Comparison of ENCODE assay signal across 8 mouse cellular contexts in genomic region chr5:92506301-92506729, GRCm38 (mm10). TPM values are rescaled to one million over a fixed set of nuclear protein-coding genes. Genes with fewer than 3 reads are reported as not detected.
DNase-seq lines count a peak whose midpoint lies in the region; ATAC-seq and TF ChIP-seq lines count a peak whose summit lies in the region.

No protein-coding gene starts in this region.

- ATAC-seq in heart, postnatal 0 days (ENCODE audit: insufficient read depth, low read depth), result no peak
- ATAC-seq in stomach, embryonic 14.5 days (ENCODE audit: insufficient number of reproducible peaks, insufficient read depth, low FRiP score, low read depth), result no peak

- peak overlapping the region; percentile 59 for H3K27ac ChIP-seq in MEL (ENCODE audit: control insufficient read depth, low read depth, low read length)
- H3K27ac ChIP-seq in heart, postnatal 0 days (ENCODE audit: low read depth), result peak overlapping the region; percentile 100
- peak overlapping the region; percentile 93; the same call in 1 of the 2 replicates for H3K27ac ChIP-seq in stomach, embryonic 14.5 days (ENCODE audit: low read length)

- peak; percentile 22 to 45; a peak in 3 of 4 replicates for TF ChIP-seq EP300 in MEL (IDR thresholded peaks at IDR 0.05; ENCODE audit: low read depth in 1 of 2, low read length in 2 of 2)
- no peak for TF ChIP-seq EP300 in heart, postnatal 0 days (IDR thresholded peaks at IDR 0.05; ENCODE audit: low read depth)

- no peaks in the 10 kb centered on the region for H3K27me3 ChIP-seq in MEL (ENCODE audit: control insufficient read depth in 1 of 2, insufficient read depth in 2 of 2, low read length in 2 of 2)
- no peaks in the 10 kb centered on the region for H3K27me3 ChIP-seq in heart, postnatal 0 days (ENCODE audit: control insufficient read depth, insufficient read depth, low read length)
- no peaks in the 10 kb centered on the region for H3K27me3 ChIP-seq in stomach, embryonic 14.5 days (ENCODE audit: control insufficient read depth, insufficient read depth, low read length)

- TF ChIP-seq POLR2A in MEL (IDR thresholded peaks at IDR 0.05; ENCODE audit: control insufficient read depth in 1 of 2, insufficient read depth in 1 of 2, low read depth in 1 of 2, low read length in 2 of 2, poor library complexity in 1 of 2), result no peak

- H3K79me2 ChIP-seq in MEL (ENCODE audit: control insufficient read depth, insufficient read depth, low read length, poor library complexity), result peaks cover 14% of the 10 kb centered on the region

- WGBS in heart, postnatal 0 days, result 13% methylated on average over 4 of the region's 4 CpGs
- WGBS in stomach, embryonic 14.5 days, result 17% methylated on average over 4 of the region's 4 CpGs

- peaks cover 0 to 13% of the 10 kb centered on the region in 2 experiments; a peak in 2 of 4 replicates for H3K36me3 ChIP-seq in MEL (ENCODE audit: control insufficient read depth in 1 of 2, insufficient read depth in 2 of 2, low read length in 2 of 2)
- H3K36me3 ChIP-seq in heart, postnatal 0 days (replicated peaks; ENCODE audit: control insufficient read depth, insufficient read depth, low read length), result no peaks in the 10 kb centered on the region
- no peaks in the 10 kb centered on the region for H3K36me3 ChIP-seq in stomach, embryonic 14.5 days (ENCODE audit: control insufficient read depth, insufficient read depth, low read length)

- peak overlapping the region; percentile 85 for H3K9ac ChIP-seq in MEL (ENCODE audit: control insufficient read depth, low read depth, low read length, poor library complexity, severe bottlenecking)
- 0 out of 2 replicates have a peak overlapping the region, but pooled peaks have one; percentile 98 for H3K9ac ChIP-seq in heart, postnatal 0 days (replicated peaks; ENCODE audit: low read depth, low read length)
- no peak overlapping the region for H3K9ac ChIP-seq in stomach, embryonic 14.5 days (replicated peaks; ENCODE audit: low read depth, low read length)

- H3K4me3 ChIP-seq in MEL (ENCODE audit: control insufficient read depth in 1 of 2, insufficient read depth in 1 of 2, low read depth in 2 of 2, low read length in 2 of 2), result peak overlapping the region; percentile 79 to 96
- H3K4me3 ChIP-seq in heart, postnatal 0 days (ENCODE audit: low read depth, low read length), result peak overlapping the region; percentile 95
- H3K4me3 ChIP-seq in stomach, embryonic 14.5 days (ENCODE audit: low read depth, low read length), result peak overlapping the region; percentile 65; the same call in 1 of the 2 replicates

- TF ChIP-seq CTCF in MEL (IDR thresholded peaks at IDR 0.05 in 2 of 3, conservative IDR thresholded peaks at IDR 0.05 in 1 of 3; ENCODE audit: control insufficient read depth in 1 of 3, insufficient read depth in 1 of 3, low read depth in 2 of 3, low read length in 3 of 3, poor library complexity in 1 of 3, severe bottlenecking in 1 of 3), result peak in 2 of 3 experiments; percentile 17 to 64; a peak in 3 of 6 replicates
- TF ChIP-seq CTCF in heart, postnatal 0 days (IDR thresholded peaks at IDR 0.05; ENCODE audit: low read depth), result peak; percentile 53

- H3K4me2 ChIP-seq in heart, postnatal 0 days (ENCODE audit: low read depth, low read length), result peak overlapping the region; percentile 80
- H3K4me2 ChIP-seq in stomach, embryonic 14.5 days (replicated peaks; ENCODE audit: low read depth, low read length), result peak overlapping the region; percentile 72

- H3K9me3 ChIP-seq in MEL (replicated peaks; ENCODE audit: insufficient read depth, low read length), result no peaks in the 10 kb centered on the region
- no peaks in the 10 kb centered on the region for H3K9me3 ChIP-seq in heart, postnatal 0 days (replicated peaks; ENCODE audit: control insufficient read depth, low read length)
- no peaks in the 10 kb centered on the region for H3K9me3 ChIP-seq in stomach, embryonic 14.5 days (ENCODE audit: control insufficient read depth, low read depth, low read length)

- TF ChIP-seq RAD21 in MEL (IDR thresholded peaks at IDR 0.05; ENCODE audit: low read depth, low read length), result peak; percentile 62

- peaks cover 5 to 12% of the 10 kb centered on the region in 2 experiments for H3K4me1 ChIP-seq in MEL (ENCODE audit: control insufficient read depth in 1 of 2, insufficient read depth in 2 of 2, low read length in 2 of 2)
- peaks cover 20% of the 10 kb centered on the region for H3K4me1 ChIP-seq in heart, postnatal 0 days (ENCODE audit: control insufficient read depth, insufficient read depth)
- peaks cover 23% of the 10 kb centered on the region for H3K4me1 ChIP-seq in stomach, embryonic 14.5 days (ENCODE audit: control insufficient read depth, insufficient read depth, low read length)

- DNase-seq in adrenal gland, adult 2 months, result peak; percentile 47
- DNase-seq in adrenal gland, postnatal 4 days (ENCODE audit: low spot score in 2 of 2), result no peak
- DNase-seq in MEL (ENCODE audit: low read depth, low spot score), result peak; percentile 80
- DNase-seq in embryo, embryonic 10.5 days (ENCODE audit: low spot score), result peak; percentile 76
- no peak for DNase-seq in heart, postnatal 0 days (ENCODE audit: low spot score)
- DNase-seq in layer of hippocampus, adult 9-11 months, result peak; percentile 53
- peak; percentile 54 for DNase-seq in mesoderm, embryonic 11.5 days (ENCODE audit: low read depth, low spot score)

TF ChIP-seq in MEL, 35 proteins besides CTCF, POLR2A, EP300 and RAD21 (continues in another document):
- TF ChIP-seq MAFK (IDR thresholded peaks at IDR 0.05; ENCODE audit: borderline replicate concordance, low read depth, low read length), result no peak
- peak; percentile 5; the same call in 1 of the 2 replicates for TF ChIP-seq HCFC1 (IDR thresholded peaks at IDR 0.05; ENCODE audit: low read depth, low read length)
- no peak for TF ChIP-seq MEF2A (IDR thresholded peaks at IDR 0.05; ENCODE audit: extremely low read depth, insufficient replicate concordance, low read depth, low read length, poor library complexity, severe bottlenecking)
- TF ChIP-seq NELFE (IDR thresholded peaks at IDR 0.05; ENCODE audit: low read depth, low read length), result no peak
- TF ChIP-seq BHLHE40 (IDR thresholded peaks at IDR 0.05; ENCODE audit: borderline replicate concordance, low read depth, low read length), result no peak; the same call in 1 of the 2 replicates
- no peak; the same call in 1 of the 2 replicates for TF ChIP-seq CHD2 (IDR thresholded peaks at IDR 0.05; ENCODE audit: low read length)
- TF ChIP-seq ZMIZ1 (IDR thresholded peaks at IDR 0.05; ENCODE audit: low read depth, low read length), result no peak
- no peak for TF ChIP-seq ZKSCAN1 (IDR thresholded peaks at IDR 0.05; ENCODE audit: low read depth, low read length)
- TF ChIP-seq ZC3H11A (IDR thresholded peaks at IDR 0.05; ENCODE audit: low read depth, low read length), result peak; percentile 36; the same call in 1 of the 2 replicates
- no peak for TF ChIP-seq MYB (IDR thresholded peaks at IDR 0.05; ENCODE audit: low read depth, low read length)
- no peak for TF ChIP-seq RCOR1 (IDR thresholded peaks at IDR 0.05; ENCODE audit: low read depth, low read length)
- TF ChIP-seq USF2 (IDR thresholded peaks at IDR 0.05; ENCODE audit: borderline replicate concordance in 1 of 2, insufficient read depth in 1 of 2, low read depth in 1 of 2, low read length in 2 of 2), result no peak
- no peak for TF ChIP-seq USF1 (IDR thresholded peaks at IDR 0.05; ENCODE audit: low read depth, low read length)
- no peak for TF ChIP-seq POLR2AphosphoS2 (IDR thresholded peaks at IDR 0.05; ENCODE audit: low read length)
- peak; percentile 60 for TF ChIP-seq SMC3 (IDR thresholded peaks at IDR 0.05; ENCODE audit: low read depth, low read length)
- TF ChIP-seq TCF12 (IDR thresholded peaks at IDR 0.05; ENCODE audit: low read depth, low read length), result 0 out of 2 replicates have a peak, but pooled peaks have one; percentile 27
- TF ChIP-seq JUND (IDR thresholded peaks at IDR 0.05; ENCODE audit: low read depth, low read length), result no peak
- TF ChIP-seq MXI1 (IDR thresholded peaks at IDR 0.05; ENCODE audit: low read depth, low read length), result peak; percentile 40; the same call in 1 of the 2 replicates
- TF ChIP-seq ZNF384 (IDR thresholded peaks at IDR 0.05; ENCODE audit: low read depth, low read length), result 0 out of 2 replicates have a peak, but pooled peaks have one; percentile 14
- TF ChIP-seq E2F4 (IDR thresholded peaks at IDR 0.05; ENCODE audit: borderline replicate concordance, low read depth, low read length), result no peak
- TF ChIP-seq GATA1 (IDR thresholded peaks at IDR 0.05; ENCODE audit: low read depth, low read length), result peak; percentile 50; the same call in 1 of the 2 replicates
- TF ChIP-seq NRF1 (IDR thresholded peaks at IDR 0.05; ENCODE audit: insufficient read depth, low read depth, low read length, poor library complexity, severe bottlenecking), result no peak
- no peak for TF ChIP-seq MAZ (IDR thresholded peaks at IDR 0.05; ENCODE audit: low read depth, low read length)
- no peak for TF ChIP-seq CHD1 (IDR thresholded peaks at IDR 0.05; ENCODE audit: low read depth, low read length)
- TF ChIP-seq ETS1 (IDR thresholded peaks at IDR 0.05; ENCODE audit: low read depth, low read length), result peak; percentile 90

RNA-seq across cellular contexts. Expression of gene Scarb2, which starts 0.3 kb away (rescaled TPM):
- total RNA-seq in adrenal gland, adult 2 months (2021), result 10 to 100 TPM; 58.7 to 79.0 TPM
- 18.1 and 19.6 TPM in 2 replicates for polyA plus RNA-seq in adrenal gland, adult 2 months (2012; rRNA removed)
- 10 to 100 TPM; 75.9 to 87.0 TPM for total RNA-seq in adrenal gland, postnatal 4 days (2021)
- total RNA-seq in MEL (2012; rRNA removed), result 14.7 and 16.5 TPM in 2 replicates
- polyA plus RNA-seq in MEL (2012; ENCODE audit: insufficient read depth in 1 of 2, insufficient read length in 2 of 2, low read depth in 1 of 2, low replicate concordance in 2 of 2, missing spikeins in 1 of 2), result 10 to 100 TPM in 1 of 2 experiments, not detected in 1; 13.6 TPM
- 121 and 148 TPM in 2 replicates for total RNA-seq in heart, postnatal 0 days (2014; rRNA removed; ENCODE audit: low replicate concordance)
- 26.0 and 28.9 TPM in 2 replicates for polyA plus RNA-seq in heart, postnatal 0 days (2015; fragmentation: Nextera tagmentation; extraction: Ambion mirVana)
- 13.0 and 13.1 TPM in 2 replicates for polyA plus RNA-seq in stomach, embryonic 14.5 days (2014; fragmentation: Nextera tagmentation; extraction: Ambion mirVana)

RNA-seq across cellular contexts. Expression of gene Fam47e, which starts 48.6 kb away (rescaled TPM):
- not detected for total RNA-seq in adrenal gland, adult 2 months (2021)
- polyA plus RNA-seq in adrenal gland, adult 2 months (2012; rRNA removed), result not detected in 2 replicates
- under 1 TPM in 1 of 2 experiments, not detected in 1; 0.96 TPM for total RNA-seq in adrenal gland, postnatal 4 days (2021)
- not detected in 2 replicates for total RNA-seq in MEL (2012; rRNA removed)
- polyA plus RNA-seq in MEL (2012; ENCODE audit: insufficient read depth in 1 of 2, insufficient read length in 2 of 2, low read depth in 1 of 2, low replicate concordance in 2 of 2, missing spikeins in 1 of 2), result not detected
- total RNA-seq in heart, postnatal 0 days (2014; rRNA removed; ENCODE audit: low replicate concordance), result not detected in 2 replicates
- 0.51 TPM in 1 of 2 replicates, not detected in the other for polyA plus RNA-seq in heart, postnatal 0 days (2015; fragmentation: Nextera tagmentation; extraction: Ambion mirVana)
- 0.62 TPM in 1 of 2 replicates, not detected in the other for polyA plus RNA-seq in stomach, embryonic 14.5 days (2014; fragmentation: Nextera tagmentation; extraction: Ambion mirVana)

Comparison
In these comparisons a context has a peak if more than half of its experiments do, and no peak if none do; other contexts are left out.
1. DNase-seq: peak in adrenal gland, adult 2 months (single experiment), MEL (single experiment), embryo, embryonic 10.5 days (single experiment), layer of hippocampus, adult 9-11 months (single experiment) and mesoderm, embryonic 11.5 days (single experiment); none in adrenal gland, postnatal 4 days (0 of 2) and heart, postnatal 0 days (single experiment).
2. Peak in every context shown above with its lines, with median percentiles within 50 percentile points of each other: H3K27ac ChIP-seq and H3K4me3 ChIP-seq.